Mouse (Mus musculus) induced T-regulatory cell, adult 2 months (primary cell): ENCODE results near the gene Fbxo8.

Experiments used
- DNase-seq: peaks from one replicate; pipeline ENCODE4 v3.0.0-alpha.2; 2012; ENCODE audit warnings: low read depth

Fbxo8 gene

DNA sequence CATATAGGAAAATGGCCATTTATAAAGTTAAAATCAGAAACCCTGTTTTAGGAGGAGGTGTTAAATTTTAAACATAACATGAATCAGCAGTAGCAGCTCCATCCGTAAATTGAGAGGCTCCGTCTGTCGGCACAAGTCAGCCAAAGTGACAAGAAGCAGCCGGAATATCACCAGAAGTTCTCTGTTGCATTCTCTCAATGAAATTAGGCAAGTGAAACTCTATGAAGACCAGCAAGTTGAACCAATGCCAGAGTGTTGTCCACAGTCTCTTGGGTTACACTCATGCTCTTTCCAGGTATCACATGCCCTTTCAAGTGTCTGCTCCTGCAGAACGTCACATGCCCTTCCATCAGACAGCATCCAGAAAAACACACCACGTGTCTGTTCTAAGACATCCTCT, 60.8 kb downstream of the Fbxo8 start:
- no peak for DNase-seq

DNA sequence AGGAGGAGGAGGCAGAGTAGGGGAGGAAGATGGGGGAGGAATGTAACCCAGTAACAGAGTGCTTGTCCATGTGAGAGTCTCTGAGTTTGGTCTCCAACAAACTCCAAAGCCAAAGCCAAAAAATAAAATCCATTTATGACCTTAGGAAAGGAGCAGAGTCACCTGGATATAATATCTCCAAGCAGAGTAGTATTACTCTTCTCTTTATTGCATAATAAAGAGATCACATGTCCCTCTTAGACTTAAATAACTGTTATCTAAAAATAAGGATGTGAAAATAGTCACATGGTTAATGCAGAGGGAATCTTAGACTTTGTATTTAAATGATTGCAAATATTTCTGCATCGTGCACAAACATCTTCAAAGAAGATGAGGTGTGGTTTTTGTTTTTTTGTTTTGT, 63.3 kb downstream of the Fbxo8 start:
- no peak for DNase-seq

GRCm38 (mm10) chr8:56615005-56615404, 64.1 kb downstream of the Fbxo8 start:
- peak; percentile 67 for DNase-seq

- DNase-seq: peak; percentile 63
Observed at GRCm38 (mm10) chr8:56616260-56616659, 65.4 kb downstream of the Fbxo8 start.

DNA sequence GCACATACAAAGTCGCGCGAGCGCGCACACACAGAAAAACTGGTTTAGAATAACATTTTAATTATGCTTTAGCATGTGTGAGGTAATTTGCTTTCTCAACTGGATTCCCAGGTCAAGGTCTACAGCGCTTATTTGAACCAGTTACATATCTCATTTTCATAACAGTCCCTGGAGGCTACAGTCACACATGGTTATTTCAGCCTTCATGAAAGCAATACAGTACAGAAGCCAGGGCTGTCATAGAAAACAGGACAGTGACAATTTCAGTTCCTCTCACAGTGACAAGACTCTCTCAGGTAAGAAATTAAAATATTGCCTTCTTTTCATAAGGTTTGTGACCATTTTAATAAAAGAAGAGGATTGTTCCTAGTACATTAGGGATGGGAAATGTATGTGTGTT, 66.4 kb downstream of the Fbxo8 start:
- DNase-seq: no peak

DNA sequence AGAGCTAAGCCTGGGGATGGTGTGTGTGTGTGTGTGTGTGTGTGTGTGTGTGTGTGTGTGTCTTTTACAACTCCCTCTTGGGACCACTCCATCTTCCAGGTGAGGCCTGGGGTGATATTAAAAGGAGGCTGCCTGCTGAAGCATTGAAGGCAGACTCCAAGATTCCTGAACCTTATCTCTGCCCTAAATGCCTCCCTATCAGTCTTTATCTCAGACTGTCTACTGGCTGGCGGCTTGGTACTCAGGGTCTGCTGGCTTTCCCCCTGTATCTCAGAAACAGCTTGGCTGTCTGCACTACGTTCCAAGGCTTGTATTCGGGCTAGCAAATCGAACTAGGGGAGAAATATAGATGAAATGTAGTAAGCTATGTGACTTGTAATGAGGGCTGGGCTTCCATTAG, 68.2 kb downstream of the Fbxo8 start:
- no peak for DNase-seq

DNA sequence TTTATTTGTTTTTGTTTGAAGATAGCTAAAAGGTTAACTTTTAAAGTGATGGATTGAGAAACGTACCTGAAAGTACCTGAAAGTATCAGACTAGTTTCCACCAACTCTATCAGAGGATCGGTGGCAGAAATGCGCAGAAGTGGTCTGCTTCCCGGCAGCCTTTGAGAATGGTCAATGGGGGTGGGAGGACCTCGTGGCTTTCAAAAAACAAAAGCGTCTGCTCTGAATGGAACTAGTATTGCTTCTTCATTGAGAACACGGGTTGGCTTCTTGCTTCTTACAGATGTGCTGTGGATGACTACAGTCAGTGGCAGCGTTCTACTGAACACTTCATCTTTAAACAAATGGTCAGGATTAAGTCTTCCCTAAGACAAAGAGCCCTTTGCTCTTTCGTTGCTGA, 68.7 kb downstream of the Fbxo8 start:
- no peak for DNase-seq

- DNase-seq: no peak
Observed at GRCm38 (mm10) chr8:56620691-56621090, 69.8 kb downstream of the Fbxo8 start.

- DNase-seq: no peak
Observed at GRCm38 (mm10) chr8:56621093-56621492, 70.2 kb downstream of the Fbxo8 start.

GRCm38 (mm10) chr8:56622470-56623024, 71.7 kb downstream of the Fbxo8 start:
- DNase-seq: no peak

GRCm38 (mm10) chr8:56623346-56623745, 72.5 kb downstream of the Fbxo8 start:
- no peak for DNase-seq

DNA sequence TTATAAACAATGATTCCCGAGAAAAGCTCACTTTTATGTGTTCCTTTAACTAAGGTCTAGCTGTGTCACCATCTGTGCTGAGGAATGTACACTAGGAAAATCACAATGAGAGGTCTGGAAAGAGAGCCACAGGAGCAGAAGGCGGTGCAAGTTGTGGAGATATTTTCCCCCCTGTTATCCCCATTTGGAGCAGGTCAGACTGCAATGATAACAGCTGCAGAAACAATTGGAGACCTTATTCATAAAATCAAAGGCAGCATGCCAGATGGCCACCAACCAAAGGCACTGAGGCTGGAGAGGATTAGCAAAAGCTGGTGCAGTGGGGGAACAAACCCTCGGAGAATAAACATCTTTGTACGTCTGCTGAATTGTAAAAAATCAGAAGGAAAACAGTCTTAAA, 78.3 kb downstream of the Fbxo8 start:
- no peak for DNase-seq

GRCm38 (mm10) chr8:56639277-56639676, 88.4 kb downstream of the Fbxo8 start:
- DNase-seq: no peak
